Mouse (Mus musculus): ENCODE data around the gene Nppb.

Gene Nppb

GRCm38 (mm10) chr4:147977726-147978125 lies 7.9 kb upstream of the Nppb start:
- no peak for DNase-seq (ENCODE audit: low spot score)

DNA sequence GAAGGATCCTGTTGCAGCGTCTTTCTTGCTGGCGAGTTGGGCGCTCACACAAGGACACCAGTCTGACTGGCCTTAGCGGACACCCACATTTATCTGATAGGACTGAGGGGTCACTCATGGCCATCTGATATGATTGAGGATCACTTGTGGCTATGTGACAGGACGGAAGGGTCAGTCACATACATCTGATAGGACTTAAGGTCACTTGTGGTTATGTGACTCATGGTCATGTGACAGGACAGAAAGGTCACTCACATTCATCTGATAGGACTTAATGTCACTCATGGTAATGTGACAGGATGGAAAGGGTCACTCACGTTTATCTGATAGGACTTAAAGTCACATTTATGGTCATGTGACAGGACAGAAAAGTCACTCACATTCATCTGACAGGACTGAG lies 7.2 kb upstream of the Nppb start:
- DNase-seq (ENCODE audit: low spot score): no peak

DNA sequence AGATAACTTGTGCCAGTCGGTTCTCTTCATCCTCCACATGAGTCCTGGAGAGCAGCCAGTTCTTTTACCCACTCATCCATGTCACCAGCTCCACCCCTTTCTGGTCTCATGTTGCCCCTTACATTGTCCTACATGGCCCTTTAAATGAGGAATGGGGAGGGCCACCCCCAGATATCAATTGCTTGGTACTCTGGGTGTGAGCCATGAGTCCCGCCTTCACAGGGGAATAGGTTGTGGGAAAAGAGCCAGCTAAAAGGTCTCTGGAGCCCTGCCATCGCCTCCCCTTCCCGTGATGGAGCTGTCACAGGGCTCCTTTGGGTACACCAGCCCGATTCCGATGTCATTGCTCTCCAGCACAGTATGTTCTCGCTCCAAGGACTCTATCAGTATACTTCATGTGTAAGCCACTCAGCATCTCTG lies 6.1 kb upstream of the Nppb start:
- DNase-seq (ENCODE audit: low spot score): no peak

- DNase-seq (ENCODE audit: low spot score): no peak
Measured at GRCm38 (mm10) chr4:147993571-147994095, 8.0 kb downstream of the Nppb start.

DNA sequence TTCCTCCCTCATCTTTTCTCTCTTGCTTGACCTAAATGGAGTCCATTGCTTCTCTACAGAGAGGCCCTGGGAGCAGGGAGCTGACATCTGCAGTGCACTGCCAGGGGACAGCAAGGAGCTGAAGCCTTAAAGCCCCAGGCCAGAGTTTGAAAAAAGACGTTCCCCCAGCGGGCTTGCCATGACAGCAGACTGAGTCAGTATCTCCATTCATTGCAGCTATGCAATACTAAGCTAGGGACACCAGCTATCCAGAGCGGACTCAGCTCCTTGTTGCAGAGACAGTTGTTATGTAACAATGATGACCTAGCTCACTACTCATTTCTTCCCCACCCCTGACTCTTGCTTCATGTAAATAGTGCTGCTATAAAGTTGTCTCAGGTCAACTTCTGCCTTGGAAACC lies 9.7 kb downstream of the Nppb start:
- DNase-seq (ENCODE audit: low spot score): no peak

GRCm38 (mm10) chr4:148000202-148000772 lies 14.7 kb downstream of the Nppb start, which contains the start of gene Nppa:
Gene Nppa (plus strand): TSS chr4:148000722.
- DNase-seq (ENCODE audit: low spot score): no peak

DNA sequence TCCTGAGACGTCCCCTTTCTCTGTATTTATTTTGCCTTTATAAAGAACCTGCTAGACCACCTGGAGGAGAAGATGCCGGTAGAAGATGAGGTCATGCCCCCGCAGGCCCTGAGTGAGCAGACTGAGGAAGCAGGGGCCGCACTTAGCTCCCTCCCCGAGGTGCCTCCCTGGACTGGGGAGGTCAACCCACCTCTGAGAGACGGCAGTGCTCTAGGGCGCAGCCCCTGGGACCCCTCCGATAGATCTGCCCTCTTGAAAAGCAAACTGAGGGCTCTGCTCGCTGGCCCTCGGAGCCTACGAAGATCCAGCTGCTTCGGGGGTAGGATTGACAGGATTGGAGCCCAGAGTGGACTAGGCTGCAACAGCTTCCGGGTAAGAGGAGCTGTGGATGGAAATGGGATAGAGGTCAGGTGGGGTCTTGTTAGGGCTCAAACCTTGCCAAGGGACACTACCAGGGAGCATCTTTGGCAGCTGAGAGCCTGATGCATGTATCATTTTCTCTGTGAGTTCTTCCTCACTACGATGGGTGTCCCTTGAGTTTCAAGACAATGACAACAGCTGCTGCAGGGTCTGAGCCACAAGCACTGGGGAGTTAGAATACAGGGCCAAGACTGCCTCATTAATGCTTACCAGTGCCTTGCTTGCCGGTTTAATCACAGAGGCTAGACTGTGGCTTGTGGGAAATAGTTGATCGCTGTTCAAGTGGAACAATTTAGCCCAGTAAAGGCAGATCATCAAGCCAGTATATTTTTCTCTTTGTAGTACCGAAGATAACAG lies 15.6 kb downstream of the Nppb start:
- DNase-seq (ENCODE audit: low spot score): no peak

- DNase-seq (ENCODE audit: low spot score): no peak
Measured at GRCm38 (mm10) chr4:148001866-148002265, 16.3 kb downstream of the Nppb start.

DNA sequence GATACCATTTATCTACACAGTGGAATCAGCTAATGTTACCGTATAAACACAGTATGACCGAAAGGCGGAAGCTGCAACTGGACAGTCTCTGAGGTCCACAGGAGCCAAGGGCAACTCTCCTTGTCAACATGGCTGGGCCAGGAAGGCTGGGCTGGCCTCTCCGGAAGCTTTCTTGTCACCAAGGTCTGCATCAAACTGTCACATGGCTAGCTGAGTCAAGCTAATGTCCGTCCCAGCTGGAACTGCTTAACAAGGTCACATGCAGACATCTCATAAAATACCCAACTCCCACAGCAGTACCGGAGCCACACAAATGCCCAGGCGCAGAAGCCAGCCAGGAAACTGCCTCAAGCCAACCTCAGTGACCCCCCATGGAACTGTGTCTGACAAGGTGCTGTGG lies 18.8 kb downstream of the Nppb start:
- no peak for DNase-seq (ENCODE audit: low spot score)

DNA sequence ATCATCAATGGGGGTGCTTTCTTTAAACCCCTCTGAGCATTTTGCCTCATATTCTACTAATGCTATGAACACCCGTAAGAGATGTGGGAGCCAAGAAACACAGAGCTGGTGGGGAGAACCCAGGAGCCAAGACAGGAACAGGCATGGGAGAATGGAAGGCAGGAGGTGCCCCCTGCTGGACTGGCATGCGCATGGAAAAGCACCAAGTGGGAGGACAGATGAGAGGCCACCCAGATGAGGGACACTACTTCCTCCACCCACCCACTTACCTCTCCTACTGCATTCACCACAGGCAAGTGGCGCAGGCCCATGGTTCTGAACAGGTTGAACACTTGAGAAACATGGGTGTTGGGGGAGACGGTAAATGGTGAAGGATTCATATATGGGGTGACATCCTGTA lies 22.8 kb downstream of the Nppb start:
- DNase-seq (ENCODE audit: low spot score): peak; percentile 6

- DNase-seq (ENCODE audit: low spot score): no peak
Measured at GRCm38 (mm10) chr4:148009641-148010040, 24.1 kb downstream of the Nppb start.

- no peak for DNase-seq (ENCODE audit: low spot score)
Measured at GRCm38 (mm10) chr4:148011332-148011731, 25.7 kb downstream of the Nppb start.

DNA sequence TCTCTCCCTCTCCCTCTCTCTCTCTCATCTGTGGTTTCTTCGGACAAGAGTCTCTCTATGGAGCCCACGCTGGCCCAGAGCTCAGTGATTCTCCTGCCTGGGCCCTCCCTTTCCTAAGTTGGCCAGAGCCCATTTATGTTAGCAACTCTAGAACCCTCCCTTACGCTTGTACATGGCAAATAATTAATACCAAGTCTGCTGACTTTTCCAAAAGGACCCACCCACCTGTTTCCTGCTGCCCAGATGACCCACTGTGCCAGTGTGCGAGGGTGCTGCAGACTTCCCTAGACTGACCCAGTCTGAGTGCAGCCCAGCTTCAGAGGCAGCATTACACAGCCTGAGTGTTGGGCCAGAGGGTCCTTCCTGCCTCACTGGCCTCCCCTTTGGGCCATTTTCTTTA lies 26.6 kb downstream of the Nppb start:
- no peak for DNase-seq (ENCODE audit: low spot score)

DNA sequence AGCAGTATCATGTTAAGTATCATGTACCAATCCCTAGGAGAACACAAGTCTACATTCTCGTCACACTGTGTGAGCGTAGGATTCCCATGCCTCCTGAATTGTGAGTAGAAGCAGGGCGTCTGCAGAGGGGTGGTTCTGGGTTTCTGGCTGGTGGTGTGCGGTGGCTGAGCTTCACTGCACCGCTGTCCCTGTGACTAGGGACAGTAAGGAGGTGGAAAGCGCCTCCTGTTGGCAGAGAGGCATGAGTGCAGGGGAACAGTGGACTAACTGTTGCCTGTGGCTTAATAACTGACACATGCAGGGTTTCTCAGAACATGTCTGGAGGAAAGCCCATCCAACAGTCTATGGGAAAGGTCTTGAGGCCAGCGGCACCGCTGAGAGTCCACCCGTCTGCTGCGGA lies 29.8 kb downstream of the Nppb start:
- no peak for DNase-seq (ENCODE audit: low spot score)

- no peak for DNase-seq (ENCODE audit: low spot score)
Measured at GRCm38 (mm10) chr4:148016981-148017380, 31.4 kb downstream of the Nppb start.

GRCm38 (mm10) chr4:148018410-148018809 lies 32.8 kb downstream of the Nppb start:
- DNase-seq (ENCODE audit: low spot score): no peak

GRCm38 (mm10) chr4:148024003-148024402 lies 38.4 kb downstream of the Nppb start:
- DNase-seq (ENCODE audit: low spot score): no peak

GRCm38 (mm10) chr4:148029297-148029696 lies 43.7 kb downstream of the Nppb start:
- DNase-seq (ENCODE audit: low spot score): no peak

GRCm38 (mm10) chr4:148030506-148030905 lies 44.9 kb downstream of the Nppb start:
- no peak for DNase-seq (ENCODE audit: low spot score)

- no peak for DNase-seq (ENCODE audit: low spot score)
Measured at GRCm38 (mm10) chr4:148033858-148034410, 48.3 kb downstream of the Nppb start.

GRCm38 (mm10) chr4:148035440-148035839 lies 49.9 kb downstream of the Nppb start:
- no peak for DNase-seq (ENCODE audit: low spot score)
